Mouse (Mus musculus): ENCODE data around the gene 1700001L19Rik.

The 1700001L19Rik gene

GRCm38 (mm10) chr13:68642786-68643185 is 45.6 kb downstream of the 1700001L19Rik start:
- Histone ChIP-seq H3K9me3 (ENCODE audit: low read length) (no peaks in the 10 kb centered on the region), H3K4me3 (replicated peaks; ENCODE audit: low read length) (no peak overlapping the region), H3K27me3 (ENCODE audit: insufficient read depth, low read length) (no peaks in the 10 kb centered on the region), H3K36me3 (ENCODE audit: insufficient read depth, low read length) (no peaks in the 10 kb centered on the region), H3K4me1 (replicated peaks; ENCODE audit: low read depth, low read length) (no peaks in the 10 kb centered on the region)
- no peak for TF ChIP-seq CTCF (conservative IDR thresholded peaks at IDR 0.05; ENCODE audit: low read length)
- TF ChIP-seq POU5F1 (IDR thresholded peaks at IDR 0.05; ENCODE audit: borderline replicate concordance, low read length), result no peak
- no peak for TF ChIP-seq NANOG (IDR thresholded peaks at IDR 0.05; ENCODE audit: borderline replicate concordance, low read length)

All from E14TG2a.4 (cell line).